Mouse (Mus musculus) thymus, adult 18-20 months (tissue): Measurements from ENCODE around the gene Rfc4.

Source experiments
- DNase-seq, 2 experiments: peaks; one replicate each; pipeline ENCODE4 v3.0.0; 2022; ENCODE audit warnings: mixed read lengths in 2 of 2

The Rfc4 gene

DNA sequence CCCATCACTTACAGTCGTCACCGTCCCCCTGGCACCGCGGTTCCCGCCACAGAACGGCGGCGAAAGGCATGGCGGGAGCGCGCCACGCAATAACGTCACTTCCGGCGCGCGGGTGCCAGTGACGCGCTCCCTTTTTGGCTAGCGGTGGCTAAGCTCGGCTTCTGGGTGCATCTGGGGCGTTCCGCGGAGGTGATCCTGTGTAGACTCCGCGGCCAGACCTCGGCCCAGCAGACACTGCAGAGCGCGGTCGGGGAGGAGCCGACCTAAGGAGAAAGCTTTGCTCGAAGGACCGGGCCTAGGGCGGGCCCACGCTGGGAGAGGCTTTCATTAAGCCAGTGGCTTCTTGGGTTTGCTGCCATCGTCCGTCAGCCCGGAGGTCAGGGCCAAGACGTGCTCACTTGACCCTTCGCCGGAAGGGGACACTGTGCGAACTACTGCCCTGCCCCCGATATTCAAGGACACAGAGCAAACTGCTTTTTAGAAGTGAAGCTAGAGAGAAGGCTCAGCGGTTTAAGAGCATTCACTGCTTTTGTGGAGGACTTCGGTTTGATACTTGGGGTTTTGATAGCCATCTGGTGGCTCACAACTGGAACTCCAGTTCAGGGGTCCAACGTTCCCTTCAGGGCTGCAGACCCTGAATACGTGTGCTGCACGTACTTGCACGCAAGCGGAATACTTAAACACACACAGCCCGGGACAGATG lies at the start of gene Rfc4:
Gene Rfc4, minus strand, starts transcription at position 65 of the 703 bp plus-strand sequence.
- peak; percentile 81 to 83 for DNase-seq

GRCm38 (mm10) chr16:23175956-23176355 lies 48.4 kb upstream of the Rfc4 start:
- no peak for DNase-seq

GRCm38 (mm10) chr16:23174855-23175254 lies 47.3 kb upstream of the Rfc4 start:
- peak in 1 of 2 experiments; percentile 59 for DNase-seq

DNA sequence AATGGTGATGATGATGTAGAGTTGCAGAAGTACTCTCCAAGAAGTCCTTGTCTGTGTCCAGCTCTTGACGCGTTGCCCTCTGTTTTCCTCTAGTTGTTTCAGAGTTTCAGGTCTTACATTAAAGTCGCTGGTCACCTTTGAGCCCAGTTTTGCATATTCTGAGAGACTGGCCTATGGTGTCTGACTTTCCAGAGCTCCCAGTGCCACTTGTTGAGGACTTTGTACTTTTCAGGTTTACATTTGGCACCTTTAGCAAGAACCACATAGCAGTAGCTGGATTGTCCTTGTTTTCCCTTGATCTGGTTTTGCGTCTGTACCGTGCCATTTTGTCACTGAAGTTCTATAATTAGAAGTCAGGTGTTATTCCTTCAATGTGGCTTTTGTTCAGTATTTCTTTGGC lies 46.4 kb upstream of the Rfc4 start:
- no peak for DNase-seq

- no peak for DNase-seq
Measured at GRCm38 (mm10) chr16:23170813-23171212, 43.3 kb upstream of the Rfc4 start.

GRCm38 (mm10) chr16:23167079-23167478 lies 39.5 kb upstream of the Rfc4 start:
- no peak for DNase-seq

DNA sequence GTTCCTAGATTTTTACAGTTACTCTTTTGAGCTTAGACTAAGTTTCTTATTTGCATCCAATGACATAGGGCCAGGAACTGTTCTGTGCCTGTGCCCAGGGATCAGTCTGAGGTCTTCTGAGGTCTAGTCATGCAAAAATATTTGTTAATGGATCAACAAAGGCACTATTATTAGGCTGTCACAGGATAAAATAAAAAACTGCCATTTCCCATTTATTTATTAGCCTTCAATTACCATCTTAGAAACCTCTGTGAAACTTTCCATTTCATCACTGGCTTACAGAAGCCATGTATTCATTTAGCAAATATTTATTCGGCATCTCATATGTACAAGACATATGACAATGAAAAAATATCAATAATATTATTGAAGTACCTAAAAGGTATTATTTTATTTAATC lies 39.1 kb upstream of the Rfc4 start:
- DNase-seq: no peak

DNA sequence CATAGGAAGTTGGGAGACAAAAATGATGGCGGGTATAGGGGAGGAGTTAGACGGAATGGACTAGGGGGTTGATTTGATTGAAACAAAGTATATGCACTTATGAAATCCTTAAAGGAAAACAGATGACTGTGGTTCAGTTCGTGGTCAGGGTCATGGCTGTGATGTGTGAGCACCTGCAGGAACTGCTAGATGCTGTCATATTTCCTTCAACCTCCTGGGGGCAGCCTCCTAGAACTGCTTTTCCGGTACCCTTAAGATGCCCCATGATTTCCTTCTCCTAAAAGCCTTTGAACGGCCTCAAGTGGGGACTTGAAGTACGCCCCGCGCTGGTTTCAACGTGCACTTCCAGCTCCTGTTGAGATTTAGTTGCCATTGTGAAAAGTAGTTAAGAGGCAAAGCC lies 37.9 kb upstream of the Rfc4 start:
- peak; percentile 36 to 66 for DNase-seq

GRCm38 (mm10) chr16:23164443-23164842 lies 36.9 kb upstream of the Rfc4 start:
- no peak for DNase-seq

- DNase-seq: no peak
Measured at GRCm38 (mm10) chr16:23162116-23162515, 34.6 kb upstream of the Rfc4 start.

DNA sequence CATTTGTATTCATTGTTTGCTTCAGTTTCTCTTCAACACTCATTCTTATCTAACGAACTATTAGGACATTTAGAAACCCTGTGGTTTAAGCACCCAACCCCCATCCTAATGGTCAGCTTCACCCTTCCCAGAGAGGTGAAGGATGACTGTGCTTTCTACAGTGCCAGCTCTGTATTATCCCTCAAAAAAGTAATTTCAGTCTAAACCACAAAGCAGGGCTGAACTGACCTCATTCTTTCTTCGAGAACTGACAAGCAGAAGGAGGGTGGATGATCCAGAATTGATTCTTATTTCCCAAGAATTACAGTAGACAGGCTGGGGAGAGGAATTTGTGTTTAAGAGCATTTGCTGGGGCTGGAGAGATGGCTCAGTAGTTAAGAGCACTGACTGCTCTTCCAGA lies 32.2 kb upstream of the Rfc4 start:
- DNase-seq: no peak

GRCm38 (mm10) chr16:23158957-23159356 lies 31.4 kb upstream of the Rfc4 start:
- no peak for DNase-seq

DNA sequence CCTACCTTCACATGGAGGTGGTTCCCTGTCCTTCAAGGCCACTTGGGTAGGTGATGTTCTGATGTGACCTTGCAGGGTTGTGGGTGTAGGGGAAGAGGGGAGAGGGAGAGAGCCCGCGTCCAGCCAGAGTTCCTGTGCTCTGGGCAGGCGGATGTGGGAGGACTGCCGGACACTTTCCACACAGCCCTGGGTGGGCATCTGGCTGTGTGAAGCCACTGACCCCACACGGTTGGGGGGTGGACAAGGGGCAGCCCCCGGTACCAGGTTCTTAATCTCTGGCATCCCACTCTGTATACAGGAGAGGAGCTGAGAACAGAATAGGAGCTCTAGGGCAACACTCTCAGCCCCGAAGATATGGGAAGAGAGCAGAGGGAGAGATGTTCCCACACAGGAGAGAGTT lies 30.8 kb upstream of the Rfc4 start:
- no peak for DNase-seq

GRCm38 (mm10) chr16:23157013-23157412 lies 29.5 kb upstream of the Rfc4 start:
- DNase-seq: no peak

- no peak for DNase-seq
Measured at GRCm38 (mm10) chr16:23154261-23154660, 26.7 kb upstream of the Rfc4 start.

GRCm38 (mm10) chr16:23151423-23151822 lies 23.9 kb upstream of the Rfc4 start:
- peak in 1 of 2 experiments; percentile 24 for DNase-seq

- no peak for DNase-seq
Measured at GRCm38 (mm10) chr16:23149396-23149795, 21.9 kb upstream of the Rfc4 start.

- DNase-seq: no peak
Measured at GRCm38 (mm10) chr16:23148936-23149335, 21.4 kb upstream of the Rfc4 start.

DNA sequence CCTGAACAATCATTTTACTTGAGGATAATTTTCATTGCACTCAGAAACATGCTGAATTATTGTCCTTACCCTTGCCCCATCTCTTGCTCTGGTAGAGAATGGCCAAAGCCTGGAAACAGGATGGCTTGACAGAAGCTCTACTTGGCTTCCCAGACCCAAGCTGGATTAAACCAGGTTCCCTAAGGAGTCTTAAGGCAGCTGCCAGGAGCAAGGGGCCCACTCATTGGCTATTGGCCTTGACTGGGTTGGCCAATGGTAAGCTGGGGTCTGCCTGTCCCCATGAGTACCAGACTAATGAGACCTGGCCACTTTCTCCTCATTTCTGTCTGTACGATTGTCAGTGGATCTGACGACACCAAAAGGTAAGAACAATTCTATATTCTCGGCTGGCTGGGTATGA lies 18.7 kb upstream of the Rfc4 start, which contains the start of gene Adipoq:
Gene Adipoq, plus strand, starts transcription at position 257 of the 400 bp plus-strand sequence.
- no peak for DNase-seq

DNA sequence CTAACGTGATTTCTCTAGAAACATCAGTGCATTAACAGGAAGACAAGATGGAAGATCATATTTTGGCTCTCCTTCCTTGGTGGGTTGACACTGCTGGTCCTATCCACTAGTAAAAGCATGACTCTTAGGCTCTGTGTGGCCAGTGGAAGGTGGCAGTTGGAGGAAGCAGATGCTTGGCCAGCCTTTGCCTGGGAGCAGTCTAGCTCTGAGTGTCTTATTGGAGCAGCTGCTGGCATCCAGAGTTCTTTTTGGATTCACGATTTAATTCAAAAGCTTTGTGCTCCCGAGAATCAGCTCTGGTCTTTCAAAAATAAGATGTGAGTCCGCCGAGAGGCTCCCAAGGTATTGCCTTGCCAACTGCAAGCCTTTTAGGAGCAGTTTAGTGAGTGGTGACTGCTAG lies 17.7 kb upstream of the Rfc4 start:
- no peak for DNase-seq

- peak in 1 of 2 experiments; percentile 35 for DNase-seq
Measured at GRCm38 (mm10) chr16:23144326-23144725, 16.8 kb upstream of the Rfc4 start.

GRCm38 (mm10) chr16:23140911-23141310 lies 13.4 kb upstream of the Rfc4 start:
- no peak for DNase-seq

- DNase-seq: no peak
Measured at GRCm38 (mm10) chr16:23136406-23136970, 9.0 kb upstream of the Rfc4 start.

- no peak for DNase-seq
Measured at GRCm38 (mm10) chr16:23135421-23136149, 8.0 kb upstream of the Rfc4 start.
